Mouse (Mus musculus): Measurements from ENCODE around the gene Agbl3. TPM values are rescaled to one million over a fixed set of nuclear protein-coding genes. Genes with fewer than 3 reads are reported as not detected.

The Agbl3 gene
- polyA plus RNA-seq, 1 experiment from 2014 or later = 4.6 TPM

- no peak overlapping the region for H3K9ac ChIP-seq (ENCODE audit: low read length)
- no peaks in the 10 kb centered on the region for H3K36me3 ChIP-seq (ENCODE audit: control insufficient read depth, insufficient read depth, low read length)
- no peak overlapping the region for H3K27ac ChIP-seq (ENCODE audit: low read length)
- H3K4me2 ChIP-seq (ENCODE audit: low read depth, low read length) = no peak overlapping the region
- no peaks in the 10 kb centered on the region for H3K4me1 ChIP-seq (ENCODE audit: control insufficient read depth, insufficient read depth, low read length)
- WGBS = 83% methylated on average over 2 of the region's 2 CpGs
- no peaks in the 10 kb centered on the region for H3K27me3 ChIP-seq (ENCODE audit: control insufficient read depth, insufficient read depth, low read length)
- H3K4me3 ChIP-seq (replicated peaks; ENCODE audit: low read length) = no peak overlapping the region
- no peak for ATAC-seq (ENCODE audit: insufficient read depth, low FRiP score)
- no peaks in the 10 kb centered on the region for H3K9me3 ChIP-seq (replicated peaks; ENCODE audit: control insufficient read depth, low read length)
These were observed 3.1 kb upstream of the Agbl3 start for GRCm38 (mm10) chr6:34777094-34777493.

- no peak overlapping the region for H3K9ac ChIP-seq (ENCODE audit: low read length)
- no peak for ATAC-seq (ENCODE audit: insufficient read depth, low FRiP score)
- WGBS = 75% methylated on average over 10 of the region's 10 CpGs
- no peaks in the 10 kb centered on the region for H3K9me3 ChIP-seq (replicated peaks; ENCODE audit: control insufficient read depth, low read length)
- H3K4me2 ChIP-seq (ENCODE audit: low read depth, low read length) = no peak overlapping the region
- no peak overlapping the region for H3K4me3 ChIP-seq (replicated peaks; ENCODE audit: low read length)
- H3K36me3 ChIP-seq (ENCODE audit: control insufficient read depth, insufficient read depth, low read length) = no peaks in the 10 kb centered on the region
- H3K27ac ChIP-seq (ENCODE audit: low read length) = no peak overlapping the region
- no peaks in the 10 kb centered on the region for H3K27me3 ChIP-seq (ENCODE audit: control insufficient read depth, insufficient read depth, low read length)
- no peaks in the 10 kb centered on the region for H3K4me1 ChIP-seq (ENCODE audit: control insufficient read depth, insufficient read depth, low read length)
These were observed 2.1 kb upstream of the Agbl3 start for GRCm38 (mm10) chr6:34777981-34778668.

- no peak for ATAC-seq (ENCODE audit: insufficient read depth, low FRiP score)
- H3K4me1 ChIP-seq (ENCODE audit: control insufficient read depth, insufficient read depth, low read length) = no peaks in the 10 kb centered on the region
- peak overlapping the region; percentile 98 for H3K27ac ChIP-seq (ENCODE audit: low read length)
- WGBS = 2% methylated on average over 13 of the region's 13 CpGs
- no peaks in the 10 kb centered on the region for H3K27me3 ChIP-seq (ENCODE audit: control insufficient read depth, insufficient read depth, low read length)
- H3K9me3 ChIP-seq (replicated peaks; ENCODE audit: control insufficient read depth, low read length) = no peaks in the 10 kb centered on the region
- H3K4me3 ChIP-seq (replicated peaks; ENCODE audit: low read length) = peak overlapping the region; percentile 78
- H3K36me3 ChIP-seq (ENCODE audit: control insufficient read depth, insufficient read depth, low read length) = no peaks in the 10 kb centered on the region
- peak overlapping the region; percentile 92 for H3K9ac ChIP-seq (ENCODE audit: low read length)
- H3K4me2 ChIP-seq (ENCODE audit: low read depth, low read length) = peak overlapping the region; percentile 80
These were observed 684 bp downstream of the Agbl3 start for GRCm38 (mm10) chr6:34780943-34781289.

- no peaks in the 10 kb centered on the region for H3K9me3 ChIP-seq (replicated peaks; ENCODE audit: control insufficient read depth, low read length)
- H3K27me3 ChIP-seq (ENCODE audit: control insufficient read depth, insufficient read depth, low read length) = no peaks in the 10 kb centered on the region
- H3K4me1 ChIP-seq (ENCODE audit: control insufficient read depth, insufficient read depth, low read length) = no peaks in the 10 kb centered on the region
- 87% methylated on average over 1 of the region's 1 CpGs for WGBS
- ATAC-seq (ENCODE audit: insufficient read depth, low FRiP score) = no peak
- H3K9ac ChIP-seq (ENCODE audit: low read length) = no peak overlapping the region
- no peak overlapping the region for H3K27ac ChIP-seq (ENCODE audit: low read length)
- no peak overlapping the region for H3K4me2 ChIP-seq (ENCODE audit: low read depth, low read length)
- H3K36me3 ChIP-seq (ENCODE audit: control insufficient read depth, insufficient read depth, low read length) = no peaks in the 10 kb centered on the region
- H3K4me3 ChIP-seq (replicated peaks; ENCODE audit: low read length) = no peak overlapping the region
These were observed 2.3 kb downstream of the Agbl3 start for GRCm38 (mm10) chr6:34782493-34782892.

GRCm38 (mm10) chr6:34796881-34797280 lies 16.6 kb downstream of the Agbl3 start:
- no peak overlapping the region for H3K4me3 ChIP-seq (replicated peaks; ENCODE audit: low read length)
- H3K36me3 ChIP-seq (ENCODE audit: control insufficient read depth, insufficient read depth, low read length) = no peaks in the 10 kb centered on the region
- no peak overlapping the region for H3K4me2 ChIP-seq (ENCODE audit: low read depth, low read length)
- no peaks in the 10 kb centered on the region for H3K4me1 ChIP-seq (ENCODE audit: control insufficient read depth, insufficient read depth, low read length)
- ATAC-seq (ENCODE audit: insufficient read depth, low FRiP score) = no peak
- H3K9me3 ChIP-seq (replicated peaks; ENCODE audit: control insufficient read depth, low read length) = no peaks in the 10 kb centered on the region
- no peak overlapping the region for H3K9ac ChIP-seq (ENCODE audit: low read length)
- 75% methylated on average over 3 of the region's 3 CpGs for WGBS
- no peak overlapping the region for H3K27ac ChIP-seq (ENCODE audit: low read length)
- H3K27me3 ChIP-seq (ENCODE audit: control insufficient read depth, insufficient read depth, low read length) = no peaks in the 10 kb centered on the region

GRCm38 (mm10) chr6:34797887-34798286 lies 17.7 kb downstream of the Agbl3 start:
- Histone ChIP-seq H3K4me1 (ENCODE audit: control insufficient read depth, insufficient read depth, low read length) (no peaks in the 10 kb centered on the region), H3K4me2 (ENCODE audit: low read depth, low read length) (no peak overlapping the region), H3K9me3 (replicated peaks; ENCODE audit: control insufficient read depth, low read length) (no peaks in the 10 kb centered on the region), H3K27ac (ENCODE audit: low read length) (no peak overlapping the region), H3K4me3 (replicated peaks; ENCODE audit: low read length) (no peak overlapping the region), H3K27me3 (ENCODE audit: control insufficient read depth, insufficient read depth, low read length) (no peaks in the 10 kb centered on the region), H3K36me3 (ENCODE audit: control insufficient read depth, insufficient read depth, low read length) (no peaks in the 10 kb centered on the region), H3K9ac (ENCODE audit: low read length) (no peak overlapping the region)
- ATAC-seq (ENCODE audit: insufficient read depth, low FRiP score) = no peak
- 68% methylated on average over 3 of the region's 3 CpGs for WGBS

GRCm38 (mm10) chr6:34805582-34805981 lies 25.4 kb downstream of the Agbl3 start:
- WGBS = 76% methylated on average over 2 of the region's 2 CpGs
- ATAC-seq (ENCODE audit: insufficient read depth, low FRiP score) = no peak
- Histone ChIP-seq H3K4me1 (ENCODE audit: control insufficient read depth, insufficient read depth, low read length) (no peaks in the 10 kb centered on the region), H3K27me3 (ENCODE audit: control insufficient read depth, insufficient read depth, low read length) (no peaks in the 10 kb centered on the region), H3K36me3 (ENCODE audit: control insufficient read depth, insufficient read depth, low read length) (no peaks in the 10 kb centered on the region), H3K27ac (ENCODE audit: low read length) (no peak overlapping the region), H3K9ac (ENCODE audit: low read length) (no peak overlapping the region), H3K4me2 (ENCODE audit: low read depth, low read length) (no peak overlapping the region), H3K9me3 (replicated peaks; ENCODE audit: control insufficient read depth, low read length) (no peaks in the 10 kb centered on the region), H3K4me3 (replicated peaks; ENCODE audit: low read length) (no peak overlapping the region)

GRCm38 (mm10) chr6:34810651-34811050 lies 30.4 kb downstream of the Agbl3 start:
- H3K4me2 ChIP-seq (ENCODE audit: low read depth, low read length) = no peak overlapping the region

GRCm38 (mm10) chr6:34824406-34824805 lies 44.2 kb downstream of the Agbl3 start:
- no peaks in the 10 kb centered on the region for H3K36me3 ChIP-seq (ENCODE audit: control insufficient read depth, insufficient read depth, low read length)
- no peak overlapping the region for H3K9ac ChIP-seq (ENCODE audit: low read length)
- H3K27me3 ChIP-seq (ENCODE audit: control insufficient read depth, insufficient read depth, low read length) = no peaks in the 10 kb centered on the region
- H3K27ac ChIP-seq (ENCODE audit: low read length) = no peak overlapping the region
- no peaks in the 10 kb centered on the region for H3K4me1 ChIP-seq (ENCODE audit: control insufficient read depth, insufficient read depth, low read length)
- no peaks in the 10 kb centered on the region for H3K9me3 ChIP-seq (replicated peaks; ENCODE audit: control insufficient read depth, low read length)
- no peak overlapping the region for H3K4me2 ChIP-seq (ENCODE audit: low read depth, low read length)
- ATAC-seq (ENCODE audit: insufficient read depth, low FRiP score) = no peak
- no peak overlapping the region for H3K4me3 ChIP-seq (replicated peaks; ENCODE audit: low read length)

More at GRCm38 (mm10) chr6:34810651-34811050, 30.4 kb downstream of the Agbl3 start:
- 84% methylated on average over 4 of the region's 4 CpGs for WGBS
- Histone ChIP-seq H3K36me3 (ENCODE audit: control insufficient read depth, insufficient read depth, low read length) (no peaks in the 10 kb centered on the region), H3K27ac (ENCODE audit: low read length) (no peak overlapping the region), H3K9ac (ENCODE audit: low read length) (no peak overlapping the region), H3K9me3 (replicated peaks; ENCODE audit: control insufficient read depth, low read length) (no peaks in the 10 kb centered on the region), H3K4me1 (ENCODE audit: control insufficient read depth, insufficient read depth, low read length) (no peaks in the 10 kb centered on the region), H3K4me3 (replicated peaks; ENCODE audit: low read length) (no peak overlapping the region), H3K27me3 (ENCODE audit: control insufficient read depth, insufficient read depth, low read length) (no peaks in the 10 kb centered on the region)
- ATAC-seq (ENCODE audit: insufficient read depth, low FRiP score) = no peak
